Mouse (Mus musculus): ENCODE results near the gene Hoxb2. TPM values are rescaled to one million over a fixed set of nuclear protein-coding genes. Genes with fewer than 3 reads are reported as not detected.

Gene Hoxb2
- total RNA-seq, 2 experiments from 2014 or later: 0.66 to 1.3 TPM

DNA sequence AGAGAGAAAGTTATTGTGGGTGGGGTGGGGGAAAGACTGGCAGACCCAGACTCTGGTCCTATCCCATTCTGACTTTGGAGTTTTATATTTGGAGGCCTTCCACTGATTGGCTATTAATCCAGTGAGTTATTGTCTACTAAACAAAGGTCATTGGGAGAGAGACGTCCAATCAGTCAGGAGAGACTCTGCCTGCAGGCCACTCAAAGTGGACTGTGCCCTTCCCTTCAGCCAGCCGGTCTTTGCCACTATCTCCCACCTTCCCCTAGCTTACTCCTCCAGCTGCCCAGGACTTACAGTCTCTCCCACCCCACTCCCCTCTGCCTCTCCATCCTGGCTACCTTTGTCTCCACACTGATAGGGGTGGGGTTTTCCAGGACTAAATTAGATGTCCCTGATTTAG, 13.7 kb upstream of the Hoxb2 start:
- DNase-seq: no peak

- DNase-seq: no peak
These were observed 13.3 kb upstream of the Hoxb2 start for GRCm38 (mm10) chr11:96337026-96337425.

DNA sequence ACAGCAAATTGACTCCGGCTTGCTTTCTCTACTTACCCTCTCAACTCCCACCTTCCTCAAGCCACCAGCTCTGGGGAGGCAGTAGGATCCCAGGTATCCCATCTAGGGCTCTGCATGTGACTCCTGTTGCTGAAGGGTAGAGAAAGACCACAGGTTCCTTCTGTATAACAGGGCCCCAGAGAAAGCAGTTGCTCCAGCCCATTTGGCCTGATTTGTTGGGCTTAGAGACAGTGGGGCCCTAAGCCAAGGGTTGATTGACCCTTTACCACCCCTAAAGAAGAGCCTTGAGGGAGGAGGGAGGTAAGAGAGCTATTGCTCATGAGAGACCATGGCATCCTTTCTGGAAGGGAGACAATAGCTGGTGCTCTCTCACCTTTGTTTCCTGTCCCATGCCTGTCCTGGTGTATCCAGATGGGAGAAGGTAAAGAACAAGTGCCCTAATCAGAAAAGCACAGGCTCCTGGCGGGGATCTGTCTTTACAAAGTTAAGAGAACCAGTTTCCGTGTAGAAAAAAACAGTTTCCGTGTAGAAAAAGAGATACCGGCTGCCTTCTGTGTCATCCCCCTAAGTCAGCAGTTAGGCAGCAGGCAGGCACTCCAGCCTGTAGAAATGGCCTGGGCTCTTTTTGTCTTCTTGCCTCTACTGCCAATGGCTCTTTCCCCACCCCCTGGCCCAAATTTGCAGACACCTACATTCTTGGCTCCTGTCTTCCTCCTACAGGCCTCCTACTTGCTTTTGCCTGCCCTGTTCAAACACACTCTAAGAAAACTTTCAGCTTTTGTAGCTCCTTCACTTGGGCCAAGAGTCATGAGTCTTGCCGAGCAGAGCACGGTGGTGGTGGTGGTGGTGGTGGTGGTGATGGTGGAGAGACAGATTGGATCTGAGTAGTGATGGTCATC, 11.1 kb upstream of the Hoxb2 start:
- DNase-seq: no peak

GRCm38 (mm10) chr11:96340698-96341365, 9.5 kb upstream of the Hoxb2 start:
- no peak for DNase-seq

- no peak for DNase-seq
These were observed 8.4 kb upstream of the Hoxb2 start for GRCm38 (mm10) chr11:96341701-96342575.

DNA sequence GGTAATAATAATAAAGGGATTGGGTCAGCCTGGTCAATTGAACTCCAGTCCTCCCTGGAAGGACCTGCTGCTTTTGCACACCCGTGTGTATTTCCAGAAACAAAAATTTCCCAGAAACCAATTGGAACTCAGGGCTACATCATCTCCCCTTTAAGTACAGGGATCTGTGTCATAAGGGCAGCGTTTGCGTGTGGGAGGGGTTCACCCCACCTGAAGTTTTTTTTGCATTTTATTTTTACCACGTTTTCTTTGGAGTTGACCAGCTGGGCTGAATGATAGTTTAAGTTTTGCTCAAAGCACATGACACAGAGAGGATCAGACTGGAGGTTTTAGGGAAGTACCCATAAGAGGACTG, 7.8 kb upstream of the Hoxb2 start:
- no peak for DNase-seq

GRCm38 (mm10) chr11:96343206-96343745, 7.0 kb upstream of the Hoxb2 start:
- DNase-seq: no peak

GRCm38 (mm10) chr11:96344061-96344877, 6.1 kb upstream of the Hoxb2 start:
- DNase-seq: no peak

- no peak for DNase-seq
These were observed 5.5 kb upstream of the Hoxb2 start for GRCm38 (mm10) chr11:96344878-96345159.

DNA sequence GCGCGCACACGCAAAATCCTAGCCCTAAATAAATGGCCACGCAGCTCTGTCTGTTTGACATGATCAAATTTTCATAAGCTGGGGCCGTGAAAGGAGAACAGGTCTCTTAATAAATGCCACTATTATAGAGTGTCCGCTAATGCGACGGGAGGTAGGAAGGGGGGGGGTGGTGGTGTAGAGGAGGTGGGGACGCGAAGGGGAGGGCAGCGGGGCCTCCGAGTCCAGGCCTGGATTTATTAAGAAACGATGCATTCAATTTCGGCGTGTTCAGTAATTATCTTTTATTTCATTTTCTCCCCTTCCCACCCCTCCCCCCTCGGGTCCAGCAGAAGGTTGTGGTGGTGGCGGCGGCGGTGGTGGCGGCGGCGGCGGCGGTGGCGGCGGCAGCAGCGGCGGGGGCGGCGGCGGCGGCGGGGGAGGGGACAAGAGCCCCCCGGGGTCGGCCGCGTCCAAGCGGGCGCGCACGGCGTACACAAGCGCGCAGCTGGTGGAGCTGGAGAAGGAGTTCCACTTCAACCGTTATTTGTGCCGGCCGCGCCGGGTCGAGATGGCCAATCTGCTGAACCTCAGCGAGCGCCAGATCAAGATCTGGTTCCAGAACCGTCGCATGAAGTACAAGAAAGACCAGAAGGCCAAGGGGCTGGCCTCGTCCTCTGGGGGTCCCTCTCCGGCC, 5.0 kb upstream of the Hoxb2 start:
- DNase-seq: no peak

GRCm38 (mm10) chr11:96345893-96346806, 4.2 kb upstream of the Hoxb2 start:
- DNase-seq: no peak

DNA sequence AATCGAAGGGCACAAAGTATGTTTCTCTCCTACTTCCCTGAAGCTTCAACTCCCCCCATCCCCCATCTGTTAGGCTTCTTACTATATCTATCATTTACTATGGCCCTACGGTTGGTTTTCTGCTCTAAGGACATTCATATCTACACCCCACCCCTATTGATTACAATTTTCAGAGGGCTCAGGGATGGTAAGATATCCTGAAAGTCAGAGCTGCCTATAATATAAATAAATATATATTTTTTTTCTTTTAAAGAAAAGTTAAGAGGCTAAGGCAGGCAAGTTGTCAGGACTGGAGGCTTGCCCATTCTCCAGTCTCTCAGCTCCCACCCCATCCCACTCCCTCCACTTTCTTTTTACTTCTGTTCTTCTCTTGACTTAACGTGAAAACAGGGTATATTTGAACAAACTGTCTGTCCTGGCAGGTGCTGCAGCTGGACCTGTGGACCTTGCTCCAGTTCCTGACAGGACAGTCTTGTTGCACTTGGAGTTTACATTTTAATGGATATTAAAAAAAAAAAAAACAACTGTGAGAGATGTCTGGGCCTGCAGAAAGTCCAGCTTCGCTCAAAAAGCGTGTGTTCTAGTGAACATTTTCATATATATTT, 3.3 kb upstream of the Hoxb2 start:
- no peak for DNase-seq

GRCm38 (mm10) chr11:96347717-96348116, 2.6 kb upstream of the Hoxb2 start:
- no peak for DNase-seq

DNA sequence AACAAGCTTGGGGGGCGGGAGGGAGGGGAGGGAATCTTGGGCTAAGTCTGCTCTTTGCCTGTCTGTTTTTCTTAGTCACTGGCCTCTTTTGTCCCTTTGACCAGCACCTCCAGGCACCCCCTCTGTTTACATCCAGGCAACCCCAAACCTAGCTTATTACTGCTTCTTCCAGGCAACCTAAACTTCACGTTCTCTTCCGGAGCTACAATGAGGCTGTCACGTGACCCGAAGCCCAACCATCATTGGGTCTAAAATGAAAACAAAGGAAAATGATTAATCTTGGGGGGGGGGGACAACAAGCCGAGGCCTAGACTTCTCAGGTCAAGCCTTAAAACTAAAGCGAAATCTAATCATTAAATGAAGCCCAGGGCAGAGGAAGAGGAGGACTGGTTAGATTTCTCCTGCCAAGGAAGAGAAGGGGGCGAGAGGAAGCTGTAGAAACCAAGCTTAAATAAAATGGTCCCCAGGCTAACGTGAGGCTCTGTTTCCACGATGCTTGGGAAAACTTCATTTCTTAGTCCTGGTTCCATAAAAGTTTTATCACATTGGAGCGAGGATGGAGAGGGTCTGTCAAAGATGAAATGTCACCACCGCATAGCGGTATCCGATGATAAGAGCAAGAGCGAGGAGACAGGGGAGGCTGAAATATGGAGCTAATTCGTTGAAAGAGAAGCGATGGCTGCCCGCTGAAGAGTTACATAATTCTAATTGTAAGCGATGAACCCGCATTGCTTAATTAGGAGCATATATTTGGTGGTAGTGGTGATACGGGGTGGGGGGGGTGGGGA, 2.0 kb upstream of the Hoxb2 start:
- no peak for DNase-seq

DNA sequence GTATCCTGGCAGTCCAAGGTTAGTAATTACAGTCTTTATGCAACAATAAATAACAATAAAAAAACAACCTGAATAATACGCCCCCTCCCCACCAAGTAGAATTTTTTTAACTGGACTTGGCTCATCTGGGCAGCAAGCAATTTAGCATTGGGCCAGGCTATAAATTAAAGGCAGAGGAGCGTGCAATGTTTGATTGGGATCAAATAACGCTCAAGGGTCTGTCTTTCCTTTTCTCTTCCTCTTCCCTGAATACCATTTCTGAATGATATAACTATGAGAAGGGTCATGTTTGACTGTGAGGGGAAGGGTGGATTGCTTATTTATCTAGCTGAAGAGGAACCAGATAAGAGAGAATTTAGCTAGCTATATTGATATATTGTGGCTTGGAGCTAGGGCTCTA, 1.3 kb upstream of the Hoxb2 start:
- no peak for DNase-seq

DNA sequence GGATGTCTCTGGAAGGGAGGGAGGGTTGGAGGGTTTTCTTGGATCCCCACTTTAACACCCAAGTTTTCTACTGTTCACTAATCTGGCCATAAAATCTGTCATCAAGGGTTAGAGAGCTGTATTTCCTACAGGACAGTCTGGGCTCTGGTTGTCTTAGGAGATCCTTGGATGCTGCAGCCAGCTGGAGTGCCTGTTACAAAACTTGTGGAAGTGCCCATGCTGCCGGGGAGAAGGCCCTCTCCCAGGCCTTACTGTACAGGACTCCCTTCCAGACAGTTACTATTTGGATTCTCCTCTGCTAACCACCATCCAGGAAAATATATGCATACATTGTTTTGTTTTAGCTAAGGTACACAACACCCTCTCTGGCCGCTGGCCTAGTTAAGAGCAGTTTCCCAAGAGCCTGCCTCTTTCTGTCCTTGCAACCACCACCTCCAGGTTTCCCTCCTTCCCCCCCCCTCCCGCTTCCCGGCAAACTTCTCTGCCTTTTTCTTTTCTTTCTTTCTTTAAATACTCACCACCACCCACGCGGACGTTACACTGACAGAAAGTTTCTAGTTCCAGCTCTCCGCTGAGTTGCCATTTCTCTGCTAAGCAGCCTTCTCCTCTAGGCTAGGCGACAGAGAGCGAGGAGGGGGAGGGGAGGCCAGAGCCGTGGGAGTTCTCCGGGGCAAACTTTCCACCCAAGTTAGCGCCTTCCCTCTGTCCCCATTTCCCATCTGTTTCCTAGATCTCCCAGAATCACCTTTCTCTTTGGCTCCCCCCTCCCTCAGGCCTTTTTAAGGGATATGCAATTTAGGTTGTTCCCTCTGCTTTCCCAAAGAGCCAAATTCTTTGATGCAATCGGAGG, 609 bp upstream of the Hoxb2 start:
- no peak for DNase-seq

DNA sequence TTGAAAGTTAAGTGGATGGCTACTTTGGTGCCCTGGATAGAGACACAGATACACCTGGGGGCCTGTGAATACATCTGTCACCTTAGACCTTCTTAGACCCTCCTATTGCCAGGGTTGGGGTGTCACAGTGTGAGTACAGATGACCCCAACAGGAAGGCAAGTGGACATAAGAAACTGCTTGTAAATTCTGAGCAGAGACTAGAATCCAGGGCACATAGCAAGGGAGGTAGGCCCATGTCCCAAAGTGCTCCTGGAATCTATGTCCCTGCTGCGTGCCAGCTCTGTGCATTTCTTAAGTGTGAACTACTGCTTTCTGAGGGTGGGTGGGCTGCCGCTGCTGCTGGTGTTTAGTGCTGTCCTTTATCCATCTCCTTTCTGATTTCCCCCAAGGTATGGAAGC, 466 bp downstream of the Hoxb2 start:
- no peak for DNase-seq

DNA sequence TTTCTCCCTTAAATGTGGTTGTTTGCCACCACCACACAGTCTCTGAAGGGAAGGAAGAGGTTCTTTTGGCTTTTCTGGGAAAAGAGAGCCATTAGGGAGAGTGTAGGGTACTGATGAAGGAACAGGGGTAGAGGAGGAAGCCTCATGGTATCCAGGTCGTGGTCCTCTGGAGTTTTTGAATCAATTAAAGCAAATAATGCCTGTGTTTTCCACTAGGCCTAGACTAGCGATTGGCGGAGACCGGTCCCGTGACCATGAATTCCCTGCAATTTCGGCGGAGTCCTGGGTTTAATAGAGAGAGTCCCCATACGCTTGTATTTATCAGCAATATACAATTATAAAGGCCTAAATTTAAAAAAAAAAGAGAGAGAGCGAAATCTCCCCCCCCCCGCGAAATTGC, 987 bp downstream of the Hoxb2 start:
- no peak for DNase-seq
